Mouse (Mus musculus): ENCODE results near the gene Vasn. TPM values are rescaled to one million over a fixed set of nuclear protein-coding genes. Genes with fewer than 3 reads are reported as not detected.
A peak's percentile ranks its signal among the peaks of the same experiment; 100 is the strongest.
"Not testable (repeated sequence)": the region's sequence is repeated elsewhere in the genome, so short reads cannot be mapped to it uniquely, and the experiment has no call there.

The Vasn gene
- polyA plus RNA-seq, 1 experiment from 2014 or later = 30.4 TPM

- Histone ChIP-seq H3K27ac (ENCODE audit: low read length) (no peak overlapping the region), H3K9me3 (ENCODE audit: control insufficient read depth, low read length) (no peaks in the 10 kb centered on the region), H3K4me2 (ENCODE audit: low read depth, low read length) (no peak overlapping the region), H3K4me3 (ENCODE audit: low read length) (no peak overlapping the region), H3K36me3 (ENCODE audit: control insufficient read depth, insufficient read depth, low read length) (0 out of 2 replicates have a peak, but pooled peaks cover 3% of the 10 kb centered on the region), H3K27me3 (ENCODE audit: control insufficient read depth, insufficient read depth, low read depth, low read length) (no peaks in the 10 kb centered on the region), H3K4me1 (replicated peaks; ENCODE audit: control insufficient read depth, insufficient read depth, low read length) (no peaks in the 10 kb centered on the region), H3K9ac (ENCODE audit: low read length) (no peak overlapping the region)
- ATAC-seq (ENCODE audit: low read depth) = peak; percentile 87
- 20% methylated on average over 3 of the region's 3 CpGs for WGBS
These were observed 27.6 kb downstream of the Vasn start for GRCm38 (mm10) chr16:4667190-4667808.

- Histone ChIP-seq H3K4me3 (ENCODE audit: low read length) (no peak overlapping the region), H3K27me3 (ENCODE audit: control insufficient read depth, insufficient read depth, low read depth, low read length) (no peaks in the 10 kb centered on the region), H3K9me3 (ENCODE audit: control insufficient read depth, low read length) (no peaks in the 10 kb centered on the region), H3K9ac (ENCODE audit: low read length) (no peak overlapping the region), H3K27ac (ENCODE audit: low read length) (no peak overlapping the region), H3K36me3 (ENCODE audit: control insufficient read depth, insufficient read depth, low read length) (peaks cover 10% of the 10 kb centered on the region; the same call in 1 of the 2 replicates), H3K4me1 (replicated peaks; ENCODE audit: control insufficient read depth, insufficient read depth, low read length) (no peaks in the 10 kb centered on the region), H3K4me2 (ENCODE audit: low read depth, low read length) (no peak overlapping the region)
- no peak for ATAC-seq (ENCODE audit: low read depth)
- 61% methylated on average over 5 of the region's 5 CpGs for WGBS
These were observed 30.6 kb downstream of the Vasn start for GRCm38 (mm10) chr16:4670317-4670716.

- WGBS = 74% methylated on average over 4 of the region's 4 CpGs
- Histone ChIP-seq H3K9ac (ENCODE audit: low read length) (no peak overlapping the region), H3K9me3 (ENCODE audit: control insufficient read depth, low read length) (no peaks in the 10 kb centered on the region), H3K4me3 (ENCODE audit: low read length) (no peak overlapping the region), H3K27me3 (ENCODE audit: control insufficient read depth, insufficient read depth, low read depth, low read length) (no peaks in the 10 kb centered on the region), H3K4me1 (replicated peaks; ENCODE audit: control insufficient read depth, insufficient read depth, low read length) (peaks cover 6% of the 10 kb centered on the region), H3K36me3 (ENCODE audit: control insufficient read depth, insufficient read depth, low read length) (peaks cover 7% of the 10 kb centered on the region; the same call in 1 of the 2 replicates), H3K27ac (ENCODE audit: low read length) (no peak overlapping the region), H3K4me2 (ENCODE audit: low read depth, low read length) (no peak overlapping the region)
- ATAC-seq (ENCODE audit: low read depth) = no peak
These were observed 34.4 kb downstream of the Vasn start for GRCm38 (mm10) chr16:4674091-4674490.

GRCm38 (mm10) chr16:4676836-4677235 lies 37.1 kb downstream of the Vasn start:
- Histone ChIP-seq H3K4me3 (ENCODE audit: low read length) (no peak overlapping the region), H3K9me3 (ENCODE audit: control insufficient read depth, low read length) (no peaks in the 10 kb centered on the region), H3K4me1 (replicated peaks; ENCODE audit: control insufficient read depth, insufficient read depth, low read length) (peaks cover 6% of the 10 kb centered on the region), H3K36me3 (ENCODE audit: control insufficient read depth, insufficient read depth, low read length) (peaks cover 7% of the 10 kb centered on the region; the same call in 1 of the 2 replicates), H3K4me2 (ENCODE audit: low read depth, low read length) (no peak overlapping the region), H3K27ac (ENCODE audit: low read length) (no peak overlapping the region), H3K9ac (ENCODE audit: low read length) (no peak overlapping the region), H3K27me3 (ENCODE audit: control insufficient read depth, insufficient read depth, low read depth, low read length) (no peaks in the 10 kb centered on the region)
- no peak for ATAC-seq (ENCODE audit: low read depth)
- 93% methylated on average over 5 of the region's 5 CpGs for WGBS

GRCm38 (mm10) chr16:4678080-4678479 lies 38.3 kb downstream of the Vasn start:
- WGBS = 67% methylated on average over 5 of the region's 5 CpGs

GRCm38 (mm10) chr16:4679121-4680018 lies 39.6 kb downstream of the Vasn start, which contains the start of gene Coro7:
Gene Coro7 (minus strand): TSS chr16:4679777.
- Histone ChIP-seq H3K9me3 (ENCODE audit: control insufficient read depth, low read length) (no peaks in the 10 kb centered on the region), H3K4me3 (ENCODE audit: low read length) (peak within 1 kb of the TSS; percentile 77), H3K4me1 (replicated peaks; ENCODE audit: control insufficient read depth, insufficient read depth, low read length) (peaks cover 10% of the 10 kb centered on the region), H3K27me3 (ENCODE audit: control insufficient read depth, insufficient read depth, low read depth, low read length) (no peaks in the 10 kb centered on the region), H3K27ac (ENCODE audit: low read length) (0 out of 2 replicates have a peak within 1 kb of the TSS, but pooled peaks have one; percentile 19), H3K4me2 (ENCODE audit: low read depth, low read length) (peak within 1 kb of the TSS; percentile 91), H3K36me3 (ENCODE audit: control insufficient read depth, insufficient read depth, low read length) (peaks cover 5% of the 10 kb centered on the region; the same call in 1 of the 2 replicates), H3K9ac (ENCODE audit: low read length) (peak within 1 kb of the TSS; percentile 67)
- WGBS = under 1% methylated on average over 47 of the region's 47 CpGs
- peak; percentile 93 for ATAC-seq (ENCODE audit: low read depth)

More at GRCm38 (mm10) chr16:4678080-4678479, 38.3 kb downstream of the Vasn start:
- ATAC-seq (ENCODE audit: low read depth) = no peak
- no peak overlapping the region for H3K4me2 ChIP-seq (ENCODE audit: low read depth, low read length)
- H3K4me1 ChIP-seq (replicated peaks; ENCODE audit: control insufficient read depth, insufficient read depth, low read length) = peaks cover 8% of the 10 kb centered on the region
- H3K36me3 ChIP-seq (ENCODE audit: control insufficient read depth, insufficient read depth, low read length) = peaks cover 7% of the 10 kb centered on the region; the same call in 1 of the 2 replicates
- no peak overlapping the region for H3K27ac ChIP-seq (ENCODE audit: low read length)
- no peaks in the 10 kb centered on the region for H3K27me3 ChIP-seq (ENCODE audit: control insufficient read depth, insufficient read depth, low read depth, low read length)
- H3K9me3 ChIP-seq (ENCODE audit: control insufficient read depth, low read length) = no peaks in the 10 kb centered on the region
- no peak overlapping the region for H3K4me3 ChIP-seq (ENCODE audit: low read length)
- no peak overlapping the region for H3K9ac ChIP-seq (ENCODE audit: low read length)

- H3K4me3 ChIP-seq (ENCODE audit: low read length); H3K9ac ChIP-seq (ENCODE audit: low read length); H3K4me2 ChIP-seq (ENCODE audit: low read depth, low read length); H3K36me3 ChIP-seq (ENCODE audit: control insufficient read depth, insufficient read depth, low read length); H3K27ac ChIP-seq (ENCODE audit: low read length); H3K9me3 ChIP-seq (ENCODE audit: control insufficient read depth, low read length); ATAC-seq (ENCODE audit: low read depth); H3K27me3 ChIP-seq (ENCODE audit: control insufficient read depth, insufficient read depth, low read depth, low read length): not testable (repeated sequence)
- peaks cover 20% of the 10 kb centered on the region for H3K4me1 ChIP-seq (replicated peaks; ENCODE audit: control insufficient read depth, insufficient read depth, low read length)
- 69% methylated on average over 3 of the region's 3 CpGs for WGBS
These were observed 41.2 kb downstream of the Vasn start for GRCm38 (mm10) chr16:4680922-4681455.

GRCm38 (mm10) chr16:4682628-4683179 lies 43.0 kb downstream of the Vasn start:
- H3K27ac ChIP-seq (ENCODE audit: low read length) = no peak overlapping the region
- no peaks in the 10 kb centered on the region for H3K9me3 ChIP-seq (ENCODE audit: control insufficient read depth, low read length)
- H3K4me1 ChIP-seq (replicated peaks; ENCODE audit: control insufficient read depth, insufficient read depth, low read length) = peaks cover 20% of the 10 kb centered on the region
- no peaks in the 10 kb centered on the region for H3K27me3 ChIP-seq (ENCODE audit: control insufficient read depth, insufficient read depth, low read depth, low read length)
- no peak overlapping the region for H3K4me3 ChIP-seq (ENCODE audit: low read length)
- peaks cover 5% of the 10 kb centered on the region for H3K36me3 ChIP-seq (ENCODE audit: control insufficient read depth, insufficient read depth, low read length)
- H3K4me2 ChIP-seq (ENCODE audit: low read depth, low read length) = peak overlapping the region; percentile 98; the same call in 1 of the 2 replicates
- H3K9ac ChIP-seq (ENCODE audit: low read length) = no peak overlapping the region
- 66% methylated on average over 4 of the region's 4 CpGs for WGBS
- no peak for ATAC-seq (ENCODE audit: low read depth)

- peak overlapping the region; percentile 98 for H3K4me2 ChIP-seq (ENCODE audit: low read depth, low read length)
- peaks cover 6% of the 10 kb centered on the region for H3K36me3 ChIP-seq (ENCODE audit: control insufficient read depth, insufficient read depth, low read length)
- H3K27me3 ChIP-seq (ENCODE audit: control insufficient read depth, insufficient read depth, low read depth, low read length) = no peaks in the 10 kb centered on the region
- H3K4me1 ChIP-seq (replicated peaks; ENCODE audit: control insufficient read depth, insufficient read depth, low read length) = peaks cover 20% of the 10 kb centered on the region
- peak overlapping the region; percentile 96 for H3K4me3 ChIP-seq (ENCODE audit: low read length)
- ATAC-seq (ENCODE audit: low read depth) = no peak
- 21% methylated on average over 9 of the region's 9 CpGs for WGBS
- peak overlapping the region; percentile 97 for H3K9ac ChIP-seq (ENCODE audit: low read length)
- H3K9me3 ChIP-seq (ENCODE audit: control insufficient read depth, low read length) = no peaks in the 10 kb centered on the region
- H3K27ac ChIP-seq (ENCODE audit: low read length) = peak overlapping the region; percentile 86
These were observed 43.4 kb downstream of the Vasn start for GRCm38 (mm10) chr16:4683193-4683580.

Measured in lung, embryonic 16.5 days (tissue).